Mouse (Mus musculus) embryonic fibroblast, embryonic 13.5 days (primary cell): ENCODE results near the gene Ddx31. TPM values are rescaled to one million over a fixed set of nuclear protein-coding genes. Genes with fewer than 3 reads are reported as not detected.

Source experiments
- H3K27ac ChIP-seq: 2 replicates; pipeline ENCODE4 v1.5.1; 2012; ENCODE audit warnings: low read length, control low read depth, inconsistent platforms; ENCODE audit not compliant: insufficient read depth
- H3K4me1 ChIP-seq: 2 replicates; pipeline ENCODE4 v1.6.1; 2011; ENCODE audit warnings: low read length; ENCODE audit not compliant: control insufficient read depth, insufficient read depth
- H3K4me3 ChIP-seq: 2 replicates; pipeline ENCODE4 v1.5.1; 2011; ENCODE audit warnings: mild to moderate bottlenecking, control low read depth, low read length; ENCODE audit not compliant: insufficient read depth
- CTCF ChIP-seq: IDR thresholded peaks from 2 replicates; pipeline ENCODE4 v1.5.1; 2011; ENCODE audit warnings: mild to moderate bottlenecking, control low read depth, low read length, moderate library complexity, borderline replicate concordance; ENCODE audit not compliant: insufficient read depth
- POLR2A ChIP-seq: IDR thresholded peaks from 2 replicates; pipeline ENCODE4 v1.6.1; 2011; ENCODE audit warnings: low read depth, mild to moderate bottlenecking, control low read depth, low read length, moderate library complexity
- polyA plus RNA-seq: library from polyadenylated mRNA; stranded (reverse); fragments of >200 nt; gene quantifications from 2 replicates; pipeline ENCODE4 v1.2.4, GENCODE M21; 2011; ENCODE audit warnings: low read depth; ENCODE audit not compliant: missing spikeins, insufficient read length

Ddx31 gene
- polyA plus RNA-seq, 1 experiment, result 9.3 TPM

DNA sequence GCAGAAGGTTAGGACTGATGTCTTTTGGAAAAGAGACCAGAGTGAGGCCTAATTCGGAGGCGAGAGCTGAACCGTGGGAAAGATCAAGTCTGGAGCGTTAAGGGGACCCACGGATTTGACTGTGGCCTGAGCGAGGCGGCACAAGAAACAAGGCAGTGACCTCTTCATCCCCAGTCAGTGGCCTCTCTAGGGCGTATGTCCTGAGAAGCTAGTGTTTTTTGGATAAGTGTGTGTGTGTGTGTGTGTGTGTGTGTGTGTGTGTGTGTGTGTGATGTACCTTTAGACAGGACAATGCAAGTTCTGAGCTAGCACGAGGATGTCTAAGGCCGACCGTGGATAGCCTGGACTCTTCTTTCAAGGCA lies 76.9 kb downstream of the Ddx31 start:
- H3K27ac ChIP-seq, result no peak overlapping the region
- TF ChIP-seq POLR2A (no peak), CTCF (no peak)
- H3K4me1 ChIP-seq, result no peaks in the 10 kb centered on the region
- no peak overlapping the region for H3K4me3 ChIP-seq

DNA sequence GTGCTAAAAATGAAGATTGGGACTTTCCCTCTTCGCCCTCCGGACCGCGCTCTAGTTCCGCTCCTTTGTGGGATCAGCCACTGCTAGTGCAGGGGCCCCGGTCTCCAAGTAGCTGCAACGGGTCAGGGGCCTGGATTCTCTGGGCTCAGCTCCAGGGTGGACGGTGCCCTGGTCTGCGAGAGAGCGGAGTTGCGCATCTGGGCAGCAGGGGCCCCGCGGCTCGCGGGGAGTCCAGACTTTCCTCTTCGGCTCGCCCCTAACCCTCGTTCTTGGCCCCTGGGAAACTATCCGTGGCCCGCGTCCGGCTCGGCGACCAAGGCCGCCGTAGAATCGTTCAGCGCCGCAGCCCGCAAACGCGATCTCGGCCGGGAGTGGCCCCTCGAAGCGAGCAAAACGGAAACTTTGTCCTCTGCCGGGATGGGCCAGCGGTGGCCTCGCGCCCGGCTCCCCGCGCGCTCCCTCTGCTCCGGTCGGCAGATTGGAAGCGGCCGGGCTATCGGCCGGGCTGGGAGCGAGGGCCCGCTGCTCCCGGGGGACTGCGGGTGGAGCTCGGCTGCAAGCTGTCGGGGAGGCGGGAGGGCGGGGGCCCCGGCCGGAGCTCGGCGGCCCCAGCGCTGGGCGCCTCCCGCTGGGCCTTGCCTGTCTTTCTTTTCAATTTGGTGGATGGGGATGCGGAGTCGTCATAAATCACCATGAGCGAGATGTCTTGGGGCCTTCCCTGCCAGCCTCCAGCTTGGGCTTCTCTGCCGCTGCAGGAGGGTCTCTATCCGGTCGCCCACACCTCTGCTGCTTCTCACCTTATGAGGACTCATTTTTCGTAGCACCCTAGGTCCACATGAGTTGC lies 77.5 kb downstream of the Ddx31 start:
- Histone ChIP-seq H3K27ac (no peak overlapping the region), H3K4me3 (no peak overlapping the region), H3K4me1 (no peaks in the 10 kb centered on the region)
- no peak for TF ChIP-seq POLR2A
- no peak for TF ChIP-seq CTCF

- Histone ChIP-seq H3K4me3 (no peak overlapping the region), H3K4me1 (no peaks in the 10 kb centered on the region), H3K27ac (no peak overlapping the region)
- TF ChIP-seq CTCF (no peak), POLR2A (no peak)
These were observed 78.8 kb downstream of the Ddx31 start for GRCm38 (mm10) chr2:28919001-28919400.

DNA sequence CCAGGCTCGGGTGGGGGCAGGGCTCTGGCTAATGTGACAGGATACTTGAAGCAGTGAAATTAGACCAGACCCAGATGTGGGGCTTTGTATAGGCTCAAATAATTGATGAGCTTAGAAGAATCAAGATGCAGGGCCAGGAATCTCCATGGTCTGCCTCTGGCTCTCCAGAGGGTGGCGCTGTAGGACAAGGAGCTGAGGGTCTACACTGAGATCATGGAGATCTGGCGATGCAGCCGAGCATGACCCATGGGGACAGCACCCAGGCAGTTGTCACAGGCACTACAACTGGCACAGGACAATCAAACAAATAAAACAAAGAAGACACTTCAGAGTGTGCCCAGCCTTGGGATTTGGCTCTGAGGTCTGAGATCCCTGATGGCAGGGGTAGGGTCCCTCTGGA lies 83.7 kb downstream of the Ddx31 start:
- no peaks in the 10 kb centered on the region for H3K4me1 ChIP-seq
- TF ChIP-seq POLR2A (no peak), CTCF (peak; percentile 93)
- H3K4me3 ChIP-seq, result no peak overlapping the region
- no peak overlapping the region for H3K27ac ChIP-seq

DNA sequence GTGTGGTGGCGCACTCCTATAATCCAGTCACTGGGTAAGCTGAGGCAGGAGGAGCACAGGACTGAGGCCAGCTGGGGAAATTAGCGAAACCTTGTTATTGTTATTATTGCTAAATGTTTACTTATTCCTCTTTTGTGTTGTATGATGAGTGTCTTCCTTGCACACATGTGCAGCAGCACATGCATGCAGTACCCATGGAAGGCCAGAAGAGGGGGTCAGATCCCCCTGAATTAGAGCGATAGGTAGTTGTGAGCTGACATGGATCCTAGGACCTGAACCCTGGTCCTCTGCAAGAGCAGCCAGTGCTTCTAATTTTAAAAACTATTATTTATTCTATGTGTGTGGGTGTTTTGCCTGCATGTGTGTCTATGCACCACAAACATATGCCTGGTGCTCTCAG lies 90.4 kb downstream of the Ddx31 start:
- Histone ChIP-seq H3K4me3 (no peak overlapping the region), H3K27ac (no peak overlapping the region), H3K4me1 (no peaks in the 10 kb centered on the region)
- no peak for TF ChIP-seq POLR2A
- TF ChIP-seq CTCF, result no peak

- H3K27ac ChIP-seq, result no peak overlapping the region
- no peak overlapping the region for H3K4me3 ChIP-seq
- peaks cover 4% of the 10 kb centered on the region; the same call in 1 of the 2 replicates for H3K4me1 ChIP-seq
- TF ChIP-seq POLR2A (no peak), CTCF (no peak)
These were observed 98.8 kb downstream of the Ddx31 start for GRCm38 (mm10) chr2:28938997-28939396.

DNA sequence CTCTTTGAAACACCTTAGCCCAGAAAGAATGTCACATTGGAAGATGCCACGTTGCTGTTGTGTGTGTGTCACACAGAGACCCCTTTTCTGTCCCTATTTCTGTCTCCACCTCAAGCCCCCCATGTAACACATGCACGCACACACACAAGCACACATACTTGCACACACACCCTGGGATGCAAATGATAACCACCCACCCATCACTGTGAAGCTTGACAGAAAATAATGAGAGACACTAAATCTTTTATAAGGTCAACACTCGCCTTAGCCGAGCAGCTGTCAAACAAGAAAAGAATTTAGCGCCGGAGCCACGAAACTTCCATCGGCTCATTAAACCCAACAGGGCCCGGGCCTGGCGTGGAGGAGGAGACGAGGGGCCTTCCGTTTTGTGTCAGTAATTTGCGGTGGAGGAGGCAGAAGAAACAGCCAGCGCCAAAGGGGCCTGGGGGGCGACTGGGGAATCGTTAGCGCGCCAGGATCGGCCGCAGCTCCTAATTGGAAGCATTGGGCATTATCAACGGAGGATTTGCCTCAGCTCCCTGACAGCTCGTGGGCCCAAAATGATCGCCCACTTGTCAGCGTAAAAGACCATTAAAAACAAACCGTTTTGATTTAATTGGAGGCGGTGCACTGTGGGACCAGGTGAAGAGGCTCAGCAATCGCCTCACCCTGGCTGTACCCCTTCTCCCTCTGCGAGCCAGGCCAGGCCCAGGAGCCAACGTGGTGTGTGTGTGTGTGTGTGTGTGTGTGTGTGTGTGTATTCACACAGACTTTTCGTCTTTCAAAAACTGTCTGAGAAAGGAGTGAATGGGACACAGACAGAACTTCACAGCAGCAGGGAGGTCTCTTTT lies 103.7 kb downstream of the Ddx31 start:
- no peak for TF ChIP-seq CTCF
- TF ChIP-seq POLR2A, result no peak
- H3K4me1 ChIP-seq, result peaks cover 3% of the 10 kb centered on the region; the same call in 1 of the 2 replicates
- H3K27ac ChIP-seq, result no peak overlapping the region
- H3K4me3 ChIP-seq, result no peak overlapping the region

DNA sequence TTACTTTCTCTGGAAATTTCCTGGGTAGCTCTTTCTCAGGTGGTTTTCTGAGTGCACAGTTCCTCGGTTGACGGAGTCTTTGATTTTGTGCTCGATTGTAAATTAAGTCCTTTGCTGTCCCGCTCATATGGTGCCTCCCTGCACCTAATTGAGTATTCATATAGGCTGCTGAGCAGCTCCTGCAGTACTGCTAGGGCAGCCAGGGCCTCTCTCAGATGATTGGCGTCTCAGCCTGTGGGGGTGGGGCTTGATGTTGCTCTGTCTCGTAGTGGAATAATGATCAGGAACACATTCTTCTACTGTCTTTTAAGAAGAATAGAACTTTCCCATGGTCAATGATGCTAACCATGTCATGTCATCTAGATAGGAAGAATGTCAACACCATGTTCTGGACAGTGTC lies 105.2 kb downstream of the Ddx31 start:
- H3K27ac ChIP-seq, result no peak overlapping the region
- no peaks in the 10 kb centered on the region for H3K4me1 ChIP-seq
- no peak overlapping the region for H3K4me3 ChIP-seq
- TF ChIP-seq CTCF, result no peak
- no peak for TF ChIP-seq POLR2A

- H3K4me1 ChIP-seq, result no peaks in the 10 kb centered on the region
- no peak overlapping the region for H3K27ac ChIP-seq
- no peak overlapping the region for H3K4me3 ChIP-seq
- no peak for TF ChIP-seq CTCF
- TF ChIP-seq POLR2A, result no peak
These were observed 106.1 kb downstream of the Ddx31 start for GRCm38 (mm10) chr2:28946312-28946711.

DNA sequence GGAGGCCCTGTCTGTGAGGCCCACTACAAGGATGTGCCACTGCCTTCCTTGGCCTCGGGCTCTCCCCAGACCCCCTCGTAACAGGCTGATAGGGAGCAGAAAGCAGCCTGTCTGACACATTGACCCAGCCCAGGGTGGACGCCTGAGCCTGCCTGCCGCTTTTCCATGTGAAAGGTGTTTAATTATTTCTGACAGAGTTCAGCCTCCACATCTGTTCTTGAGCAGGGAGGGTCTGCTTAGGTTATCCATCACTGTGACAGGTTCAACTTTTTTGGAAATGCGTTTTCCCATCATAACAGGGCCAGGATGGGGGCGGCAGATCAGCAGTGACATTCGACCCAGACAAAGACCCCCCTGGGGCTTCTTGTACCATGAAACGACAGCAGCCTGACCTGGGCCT lies 112.8 kb downstream of the Ddx31 start:
- TF ChIP-seq POLR2A, result no peak
- TF ChIP-seq CTCF, result no peak

More for the DNA sequence above, 112.8 kb downstream of the Ddx31 start:
- no peaks in the 10 kb centered on the region for H3K4me1 ChIP-seq
- H3K4me3 ChIP-seq, result no peak overlapping the region
- H3K27ac ChIP-seq, result no peak overlapping the region
